Mouse (Mus musculus) Muller cell, postnatal 12 days (primary cell): ENCODE measurements around the gene Sdhaf1.

Source experiments
- DNase-seq: peaks from one replicate; pipeline ENCODE4 v3.0.0-alpha.2; 2015; ENCODE audit errors: inconsistent ontology term

Sdhaf1 gene

GRCm38 (mm10) chr7:30325364-30325763 lies 1.7 kb upstream of the Sdhaf1 start:
- no peak for DNase-seq

- no peak for DNase-seq
Measured at GRCm38 (mm10) chr7:30324300-30324944, 727 bp upstream of the Sdhaf1 start.

GRCm38 (mm10) chr7:30322865-30323264 lies 830 bp downstream of the Sdhaf1 start:
- DNase-seq = no peak

- DNase-seq = peak; percentile 95
Measured at GRCm38 (mm10) chr7:30322285-30322667, 1.4 kb downstream of the Sdhaf1 start.

- DNase-seq = peak; percentile 83
Measured at GRCm38 (mm10) chr7:30321539-30322284, 2.0 kb downstream of the Sdhaf1 start, which contains the start of gene E130208F15Rik. Gene E130208F15Rik (plus strand): TSS chr7:30321740.

- no peak for DNase-seq
Measured at GRCm38 (mm10) chr7:30320946-30321345, 2.7 kb downstream of the Sdhaf1 start.

GRCm38 (mm10) chr7:30318142-30318541 lies 5.6 kb downstream of the Sdhaf1 start:
- DNase-seq = no peak

- DNase-seq = no peak
Measured at GRCm38 (mm10) chr7:30315559-30316529, 7.9 kb downstream of the Sdhaf1 start.

GRCm38 (mm10) chr7:30314721-30315155 lies 9.0 kb downstream of the Sdhaf1 start, which contains the start of gene Syne4:
Gene Syne4 (plus strand): TSS chr7:30314807.
- DNase-seq = no peak

- DNase-seq = no peak
Measured at GRCm38 (mm10) chr7:30313666-30314320, 9.9 kb downstream of the Sdhaf1 start.

GRCm38 (mm10) chr7:30310136-30310535 lies 13.6 kb downstream of the Sdhaf1 start:
- no peak for DNase-seq

GRCm38 (mm10) chr7:30309395-30310129 lies 14.1 kb downstream of the Sdhaf1 start:
- DNase-seq = no peak

- peak; percentile 95 for DNase-seq
Measured at GRCm38 (mm10) chr7:30308076-30309005, 15.4 kb downstream of the Sdhaf1 start, which contains the start of gene Alkbh6. Gene Alkbh6 (plus strand): TSS chr7:30308717.

- DNase-seq = no peak
Measured at GRCm38 (mm10) chr7:30306083-30306779, 17.5 kb downstream of the Sdhaf1 start.

- DNase-seq = no peak
Measured at GRCm38 (mm10) chr7:30300914-30301313, 22.8 kb downstream of the Sdhaf1 start.

- DNase-seq = no peak
Measured at GRCm38 (mm10) chr7:30297266-30297665, 26.4 kb downstream of the Sdhaf1 start.

- no peak for DNase-seq
Measured at GRCm38 (mm10) chr7:30296816-30297215, 26.9 kb downstream of the Sdhaf1 start.

- peak; percentile 75 for DNase-seq
Measured at GRCm38 (mm10) chr7:30295103-30295502, 28.6 kb downstream of the Sdhaf1 start.

GRCm38 (mm10) chr7:30294296-30294695 lies 29.4 kb downstream of the Sdhaf1 start:
- no peak for DNase-seq
